Mouse (Mus musculus): Measurements from ENCODE around the gene Gm609.
"Not testable (repeated sequence)": the region's sequence is repeated elsewhere in the genome, so short reads cannot be mapped to it uniquely, and the experiment has no call there.

The Gm609 gene

GRCm38 (mm10) chr16:45492927-45493326 is at the start of gene Gm609:
Gm609 (minus strand) TSS chr16:45492969.
- no peak for DNase-seq (ENCODE audit: low read depth, low spot score)

GRCm38 (mm10) chr16:45542108-45542507 is 49.3 kb upstream of the Gm609 start:
- no peak for DNase-seq (ENCODE audit: low read depth, low spot score)

GRCm38 (mm10) chr16:45538342-45538741 is 45.6 kb upstream of the Gm609 start:
- DNase-seq (ENCODE audit: low read depth, low spot score) = not testable (repeated sequence)

- no peak for DNase-seq (ENCODE audit: low read depth, low spot score)
These were observed 42.2 kb upstream of the Gm609 start, which contains the start of gene Slc9c1 for GRCm38 (mm10) chr16:45535009-45535408. Slc9c1 (plus strand) TSS chr16:45535309.

- no peak for DNase-seq (ENCODE audit: low read depth, low spot score)
These were observed 39.2 kb upstream of the Gm609 start, which contains the start of gene Gm17783 for GRCm38 (mm10) chr16:45531950-45532349. Gm17783 (minus strand) TSS chr16:45532050.

GRCm38 (mm10) chr16:45525551-45525950 is 32.8 kb upstream of the Gm609 start:
- no peak for DNase-seq (ENCODE audit: low read depth, low spot score)

GRCm38 (mm10) chr16:45495326-45495725 is 2.6 kb upstream of the Gm609 start:
- no peak for DNase-seq (ENCODE audit: low read depth, low spot score)

GRCm38 (mm10) chr16:45476991-45477390 is 15.8 kb downstream of the Gm609 start:
- DNase-seq (ENCODE audit: low read depth, low spot score) = no peak

GRCm38 (mm10) chr16:45471836-45472235 is 20.9 kb downstream of the Gm609 start:
- not testable (repeated sequence) for DNase-seq (ENCODE audit: low read depth, low spot score)

GRCm38 (mm10) chr16:45454762-45455161 is 38.0 kb downstream of the Gm609 start:
- DNase-seq (ENCODE audit: low read depth, low spot score) = no peak

GRCm38 (mm10) chr16:45437230-45437739 is 55.5 kb downstream of the Gm609 start:
- DNase-seq (ENCODE audit: low read depth, low spot score) = no peak

GRCm38 (mm10) chr16:45435591-45435990 is 57.2 kb downstream of the Gm609 start:
- DNase-seq (ENCODE audit: low read depth, low spot score) = no peak

GRCm38 (mm10) chr16:45427651-45428050 is 65.1 kb downstream of the Gm609 start:
- DNase-seq (ENCODE audit: low read depth, low spot score) = no peak

- DNase-seq (ENCODE audit: low read depth, low spot score) = no peak
These were observed 79.3 kb downstream of the Gm609 start for GRCm38 (mm10) chr16:45413497-45413896.

GRCm38 (mm10) chr16:45409064-45409446 is 83.7 kb downstream of the Gm609 start:
- not testable (repeated sequence) for DNase-seq (ENCODE audit: low read depth, low spot score)

- no peak for DNase-seq (ENCODE audit: low read depth, low spot score)
These were observed 84.2 kb downstream of the Gm609 start, which contains the start of gene Cd200 for GRCm38 (mm10) chr16:45408425-45409063. Cd200 (minus strand) TSS chr16:45409053.

- DNase-seq (ENCODE audit: low read depth, low spot score) = no peak
These were observed 84.9 kb downstream of the Gm609 start for GRCm38 (mm10) chr16:45407645-45408400.

GRCm38 (mm10) chr16:45407091-45407490 is 85.7 kb downstream of the Gm609 start:
- DNase-seq (ENCODE audit: low read depth, low spot score) = no peak

- no peak for DNase-seq (ENCODE audit: low read depth, low spot score)
These were observed 89.8 kb downstream of the Gm609 start for GRCm38 (mm10) chr16:45402951-45403350.

- DNase-seq (ENCODE audit: low read depth, low spot score) = no peak
These were observed 90.7 kb downstream of the Gm609 start for GRCm38 (mm10) chr16:45402036-45402435.

- no peak for DNase-seq (ENCODE audit: low read depth, low spot score)
These were observed 92.7 kb downstream of the Gm609 start for GRCm38 (mm10) chr16:45399947-45400555.

- DNase-seq (ENCODE audit: low read depth, low spot score) = no peak
These were observed 93.4 kb downstream of the Gm609 start for GRCm38 (mm10) chr16:45399411-45399810.

Measured in retina, adult 2 months (tissue).